Mouse (Mus musculus): ENCODE measurements at regions not wholly inside any gene's neighbourhood (a gene's known extent, or its start where the extent isn't known, plus 50 kb on each side); places are given as distances from the start of the nearest gene placed in this dataset.

DNA sequence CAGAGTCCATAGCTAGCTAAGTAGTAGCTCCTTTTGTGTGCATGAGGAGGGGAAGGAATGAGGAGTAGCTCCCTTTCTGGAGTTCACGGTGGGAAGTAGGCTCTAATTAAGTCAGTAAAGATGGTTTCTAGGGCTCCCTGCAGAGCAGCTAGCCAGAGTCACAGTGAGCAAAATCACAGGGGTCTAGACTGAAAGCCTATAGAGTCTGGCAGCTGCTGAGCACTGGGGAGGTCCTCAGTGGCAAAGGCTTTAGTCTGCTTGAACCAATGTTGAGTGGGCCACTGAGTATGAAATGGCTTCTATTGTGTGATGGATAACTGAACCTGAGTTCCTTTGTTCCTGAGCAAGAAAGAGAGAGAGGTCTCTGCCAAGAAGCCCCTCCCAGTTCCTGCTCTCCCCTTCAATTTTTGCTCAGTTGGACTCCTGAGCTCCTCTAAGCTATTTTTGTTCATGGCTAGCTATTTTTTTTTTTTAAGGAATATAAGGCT lies 84.8 kb upstream of the Trpc6 start:
- H3K27ac ChIP-seq (ENCODE audit: insufficient read depth, low read depth) = no peak overlapping the region
- no peak overlapping the region for H3K4me2 ChIP-seq (ENCODE audit: insufficient read depth, low read depth, poor library complexity, severe bottlenecking)
- in situ Hi-C loops (cut with MboI; ENCODE audit: low pct_ligation_motif_present, low pct_unique_long_range_greater_than_20kb, low sequenced_read_pairs) = no loop called here
- H3K4me1 ChIP-seq (ENCODE audit: control insufficient read depth in 1 of 2, insufficient read depth in 2 of 2) = no peaks in the 10 kb centered on the region
- no peak overlapping the region for H3K9ac ChIP-seq (ENCODE audit: insufficient read depth, low read depth)
- H3K36me3 ChIP-seq (replicated peaks in 1 of 2; ENCODE audit: control insufficient read depth in 1 of 2, insufficient read depth in 1 of 2, low read length in 1 of 2) = no peaks in the 10 kb centered on the region
- no peaks in the 10 kb centered on the region for H3K27me3 ChIP-seq (replicated peaks)
- no peak for DNase-seq (ENCODE audit: extremely low read depth)
- H3K79me2 ChIP-seq (replicated peaks; ENCODE audit: control insufficient read depth, extremely low read depth, insufficient read depth, poor library complexity, severe bottlenecking) = no peaks in the 10 kb centered on the region
- no peaks in the 10 kb centered on the region for H3K9me3 ChIP-seq (replicated peaks; ENCODE audit: low read length)
- TF ChIP-seq POLR2AphosphoS2 (IDR thresholded peaks at IDR 0.05; ENCODE audit: low read depth, low read length) (no peak), ZKSCAN1 (IDR thresholded peaks at IDR 0.05; ENCODE audit: borderline replicate concordance, low read depth, low read length) (no peak), NELFE (IDR thresholded peaks at IDR 0.05; ENCODE audit: low read depth, low read length) (no peak), MAFK (IDR thresholded peaks at IDR 0.05; ENCODE audit: insufficient replicate concordance, low read length) (no peak), ZC3H11A (IDR thresholded peaks at IDR 0.05; ENCODE audit: low read depth, low read length) (no peak), E2F4 (IDR thresholded peaks at IDR 0.05; ENCODE audit: insufficient replicate concordance, low read depth, low read length) (no peak), NRF1 (IDR thresholded peaks at IDR 0.05; ENCODE audit: low read depth, low read length) (no peak), EP300 (IDR thresholded peaks at IDR 0.05; ENCODE audit: low read length) (no peak), USF2 (conservative IDR thresholded peaks at IDR 0.05; ENCODE audit: low read depth, low read length) (no peak), CHD2 (IDR thresholded peaks at IDR 0.05; ENCODE audit: low read length) (no peak), MXI1 (IDR thresholded peaks at IDR 0.05; ENCODE audit: low read depth, low read length) (no peak), CHD1 (IDR thresholded peaks at IDR 0.05; ENCODE audit: low read depth, low read length) (no peak), ZMIZ1 (IDR thresholded peaks at IDR 0.05; ENCODE audit: low read depth, low read length) (no peak), IRF4 (IDR thresholded peaks at IDR 0.05; ENCODE audit: low read depth, low read length) (no peak), POLR2A (IDR thresholded peaks at IDR 0.05; ENCODE audit: low read depth, low read length) (no peak), SIN3A (IDR thresholded peaks at IDR 0.05; ENCODE audit: low read length) (no peak), RAD21 (IDR thresholded peaks at IDR 0.05; ENCODE audit: low read depth, low read length) (no peak)
- H3K4me3 ChIP-seq (replicated peaks in 1 of 3; ENCODE audit: low read depth in 2 of 3, low read length in 2 of 3, poor library complexity in 1 of 3) = no peak overlapping the region
- dilution Hi-C loops (cut with MboI; ENCODE audit: extremely low pct_ligation_motif_present, extremely low pct_unique_long_range_greater_than_20kb, low sequenced_read_pairs) = no loop called here

- Histone ChIP-seq H3K9ac (ENCODE audit: insufficient read depth, low read depth) (no peak overlapping the region), H3K9me3 (replicated peaks; ENCODE audit: low read length) (no peaks in the 10 kb centered on the region), H3K4me2 (ENCODE audit: insufficient read depth, low read depth, poor library complexity, severe bottlenecking) (no peak overlapping the region), H3K27me3 (replicated peaks) (no peaks in the 10 kb centered on the region), H3K4me3 (replicated peaks in 1 of 3; ENCODE audit: low read depth in 2 of 3, low read length in 2 of 3, poor library complexity in 1 of 3) (no peak overlapping the region), H3K79me2 (replicated peaks; ENCODE audit: control insufficient read depth, extremely low read depth, insufficient read depth, poor library complexity, severe bottlenecking) (no peaks in the 10 kb centered on the region), H3K27ac (ENCODE audit: insufficient read depth, low read depth) (no peak overlapping the region), H3K4me1 (ENCODE audit: control insufficient read depth in 1 of 2, insufficient read depth in 2 of 2) (no peaks in the 10 kb centered on the region), H3K36me3 (replicated peaks in 1 of 2; ENCODE audit: control insufficient read depth in 1 of 2, insufficient read depth in 1 of 2, low read length in 1 of 2) (no peaks in the 10 kb centered on the region)
- dilution Hi-C loops (cut with MboI; ENCODE audit: extremely low pct_ligation_motif_present, extremely low pct_unique_long_range_greater_than_20kb, low sequenced_read_pairs) (no loop called here), in situ Hi-C loops (cut with MboI; ENCODE audit: low pct_ligation_motif_present, low pct_unique_long_range_greater_than_20kb, low sequenced_read_pairs) (no loop called here)
- TF ChIP-seq TCF12 (IDR thresholded peaks at IDR 0.05; ENCODE audit: low read depth, low read length) (no peak), ELF1 (IDR thresholded peaks at IDR 0.05; ENCODE audit: low read depth, low read length) (no peak), PAX5 (IDR thresholded peaks at IDR 0.05; ENCODE audit: low read length) (no peak), ZNF384 (IDR thresholded peaks at IDR 0.05; ENCODE audit: low read depth, low read length) (no peak), EP300 (IDR thresholded peaks at IDR 0.05; ENCODE audit: low read length) (no peak), JUND (conservative IDR thresholded peaks at IDR 0.05; ENCODE audit: low read depth, low read length) (no peak), ETS1 (conservative IDR thresholded peaks at IDR 0.05; ENCODE audit: low read depth, low read length) (no peak), MYC (IDR thresholded peaks at IDR 0.05; ENCODE audit: low read depth, low read length) (no peak), NELFE (IDR thresholded peaks at IDR 0.05; ENCODE audit: low read depth, low read length) (no peak), MEF2A (IDR thresholded peaks at IDR 0.05; ENCODE audit: borderline replicate concordance, low read depth, low read length) (no peak), NRF1 (IDR thresholded peaks at IDR 0.05; ENCODE audit: low read depth, low read length) (no peak), USF2 (conservative IDR thresholded peaks at IDR 0.05; ENCODE audit: low read depth, low read length) (no peak)
- no peak for DNase-seq (ENCODE audit: extremely low read depth)
These were observed 82.2 kb upstream of the Trpc6 start for GRCm38 (mm10) chr9:8461737-8462136.

All from CH12.LX (cell line).